8 mouse cellular contexts compared by ENCODE assay signal in genomic region chr8:85408053-85408505, GRCm38 (mm10). TPM values are rescaled to one million over a fixed set of nuclear protein-coding genes. Genes with fewer than 3 reads are reported as not detected.
DNase-seq lines count a peak whose midpoint lies in the region; ATAC-seq and TF ChIP-seq lines count a peak whose summit lies in the region.

No protein-coding gene starts in this region.

- H3K9me3 ChIP-seq in ES-E14 (ENCODE audit: control insufficient read depth, insufficient read depth, low read depth, low read length) = no peaks in the 10 kb centered on the region
- no peaks in the 10 kb centered on the region for H3K9me3 ChIP-seq in lung, embryonic 14.5 days (ENCODE audit: low read depth, low read length)

- H3K9ac ChIP-seq in ES-E14 (ENCODE audit: insufficient read depth, low read depth, low read length, poor library complexity, severe bottlenecking) = no peak overlapping the region
- no peak overlapping the region for H3K9ac ChIP-seq in lung, embryonic 14.5 days

- in situ Hi-C loops in ES-E14 (cut with MboI; ENCODE audit: low sequenced_read_pairs in 2 of 2, unreplicated experiment in 2 of 2) = loop anchor here in 1 of 2 experiments (25.0 kb wide), 1 partner anchor 446 kb away; the partner anchor contains the start of genes Gm49661, Prdx2 and Rnaseh2a

- no peaks in the 10 kb centered on the region for H3K27me3 ChIP-seq in lung, embryonic 14.5 days (ENCODE audit: insufficient read depth, low read length)

- WGBS in lung, embryonic 14.5 days = 60% methylated on average over 7 of the region's 7 CpGs

- H3K4me1 ChIP-seq in ES-E14 (ENCODE audit: control insufficient read depth in 2 of 2, insufficient read depth in 2 of 2, low read length in 2 of 2, poor library complexity in 1 of 2) = no peaks in the 10 kb centered on the region
- no peaks in the 10 kb centered on the region for H3K4me1 ChIP-seq in lung, embryonic 14.5 days (ENCODE audit: insufficient read depth)

- peak; percentile 23 to 39 for DNase-seq in left cerebral cortex, adult 18-20 months (ENCODE audit: low spot score in 2 of 2)
- DNase-seq in left cerebral cortex, adult 8-10 months (ENCODE audit: low spot score in 2 of 2) = no peak
- DNase-seq in ES-E14 (ENCODE audit: low read depth, low spot score) = no peak
- DNase-seq in induced T-regulatory cell, adult 2 months (ENCODE audit: low read depth) = peak; percentile 80
- DNase-seq in lung, embryonic 14.5 days = peak; percentile 68
- peak; percentile 47 for DNase-seq in thymus, postnatal 14 days
- no peak for DNase-seq in urinary bladder, postnatal 4 days (ENCODE audit: low spot score in 2 of 2)

- H3K4me2 ChIP-seq in lung, embryonic 14.5 days = no peak overlapping the region

- H3K27ac ChIP-seq in ES-E14 (ENCODE audit: insufficient read depth, low read depth, low read length, poor library complexity, severe bottlenecking) = no peak overlapping the region
- no peak overlapping the region for H3K27ac ChIP-seq in lung, embryonic 14.5 days (ENCODE audit: low read depth)

- peak; percentile 66 for TF ChIP-seq CTCF in lung, embryonic 14.5 days (IDR thresholded peaks at IDR 0.05; ENCODE audit: low read depth)

- peak; percentile 88 for ATAC-seq in common myeloid progenitor, adult 5-6 weeks (replicated peaks; ENCODE audit: low read depth, poor library complexity, severe bottlenecking)
- peak; percentile 41; the same call in 1 of the 2 replicates for ATAC-seq in lung, embryonic 14.5 days (ENCODE audit: insufficient read depth)

- H3K4me3 ChIP-seq in ES-E14 (ENCODE audit: insufficient read depth in 1 of 2, low read depth in 1 of 2, low read length in 2 of 2, poor library complexity in 1 of 2, severe bottlenecking in 1 of 2) = no peak overlapping the region
- no peak overlapping the region for H3K4me3 ChIP-seq in lung, embryonic 14.5 days (ENCODE audit: low read depth, low read length)

- no peaks in the 10 kb centered on the region; the same call in 1 of the 2 replicates for H3K36me3 ChIP-seq in ES-E14 (ENCODE audit: control insufficient read depth, insufficient read depth, low read length, poor library complexity, severe bottlenecking)
- H3K36me3 ChIP-seq in lung, embryonic 14.5 days (ENCODE audit: insufficient read depth) = peaks cover 8% of the 10 kb centered on the region; the same call in 1 of the 2 replicates

TF ChIP-seq in ES-E14, 5 proteins besides CTCF, POLR2A, EP300 and RAD21:
- no peak for TF ChIP-seq ZC3H11A (IDR thresholded peaks at IDR 0.05; ENCODE audit: borderline replicate concordance, low read depth, low read length)
- TF ChIP-seq ZNF384 (IDR thresholded peaks at IDR 0.05; ENCODE audit: low read depth, low read length) = peak; percentile 86

RNA-seq across cellular contexts. Expression of gene Mylk3, which starts 21.9 kb away (rescaled TPM):
- total RNA-seq in left cerebral cortex, adult 18-20 months (2021) = 1 to 10 TPM; 4.5 to 6.2 TPM
- total RNA-seq in left cerebral cortex, adult 8-10 months (2022) = 1 to 10 TPM; 3.0 to 4.5 (median 3.5) TPM
- 0.11 and 0.22 TPM in 2 replicates for total RNA-seq in ES-E14 (2012; rRNA removed)
- total RNA-seq in common myeloid progenitor, adult 5-6 weeks (2017) = 11.2 and 15.0 TPM in 2 replicates
- 0.82 and 2.8 TPM in 2 replicates for polyA plus RNA-seq in lung, embryonic 14.5 days (2014; fragmentation: Nextera tagmentation; extraction: Ambion mirVana)

RNA-seq across cellular contexts. Expression of gene 4921524J17Rik, which starts 24.6 kb away (rescaled TPM):
- total RNA-seq in left cerebral cortex, adult 18-20 months (2021) = 10 to 100 TPM; 11.4 to 13.2 TPM
- 10 to 100 TPM in 2 of 4 experiments, 1 to 10 TPM in 2; 8.9 to 11.2 (median 9.8) TPM for total RNA-seq in left cerebral cortex, adult 8-10 months (2022)
- total RNA-seq in ES-E14 (2012; rRNA removed) = 15.0 and 19.5 TPM in 2 replicates
- total RNA-seq in common myeloid progenitor, adult 5-6 weeks (2017) = 79.4 and 79.9 TPM in 2 replicates
- 35.0 and 40.0 TPM in 2 replicates for polyA plus RNA-seq in lung, embryonic 14.5 days (2014; fragmentation: Nextera tagmentation; extraction: Ambion mirVana)

Comparison
In these comparisons a context has a peak if more than half of its experiments do, and no peak if none do; other contexts are left out.
1. DNase-seq: peak in left cerebral cortex, adult 18-20 months (2 of 2), induced T-regulatory cell, adult 2 months (single experiment), lung, embryonic 14.5 days (single experiment) and thymus, postnatal 14 days (single experiment); none in left cerebral cortex, adult 8-10 months (0 of 2), ES-E14 (single experiment) and urinary bladder, postnatal 4 days (0 of 2).